Mouse (Mus musculus): ENCODE results near the gene Nmt2.

The Nmt2 gene

DNA sequence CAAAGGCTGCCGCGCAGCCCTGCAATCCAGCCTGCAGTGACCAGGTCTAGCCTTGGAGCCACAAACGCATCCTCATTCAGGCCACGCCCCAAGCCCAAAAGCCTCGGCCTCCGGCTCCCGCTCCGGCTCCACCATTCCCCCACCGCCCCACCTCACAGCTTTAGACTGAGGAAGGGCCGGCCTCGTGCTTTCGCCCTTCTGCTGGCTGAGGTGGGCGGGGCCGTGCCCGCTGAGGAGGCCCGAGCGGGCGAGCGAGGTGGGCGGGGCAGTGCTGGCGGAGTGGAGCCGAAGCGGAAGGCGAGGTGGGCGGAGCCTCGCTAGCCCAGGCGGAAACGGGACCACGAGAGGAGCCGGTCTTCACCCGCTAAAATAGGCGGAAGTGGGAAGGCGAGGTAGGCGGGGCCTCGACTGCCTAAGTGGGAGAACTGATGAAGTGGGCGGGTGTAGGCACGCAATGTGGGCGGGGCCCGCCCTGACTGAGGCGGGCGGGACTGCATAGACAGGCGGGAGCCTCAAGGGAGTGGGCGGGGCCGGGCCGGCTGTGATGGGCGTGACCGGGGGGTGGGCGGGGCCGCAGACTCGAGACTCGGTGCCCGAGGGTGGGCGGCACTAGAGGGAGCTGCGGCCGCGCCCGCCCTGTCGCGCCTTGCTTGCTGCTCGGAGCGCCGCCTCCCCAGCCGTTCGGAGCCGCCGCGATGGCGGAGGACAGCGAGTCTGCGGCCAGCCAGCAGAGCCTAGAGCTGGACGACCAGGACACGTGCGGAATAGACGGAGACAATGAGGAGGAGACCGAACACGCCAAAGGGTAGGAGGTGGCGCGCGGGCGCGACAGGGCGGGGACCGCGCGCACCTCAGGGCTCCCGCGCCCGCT lies at the start of gene Nmt2:
Gene Nmt2, plus strand, starts transcription at position 611 of the 871 bp plus-strand sequence.
- DNase-seq (ENCODE audit: extremely low read depth, insufficient read length, low spot score), result peak; percentile 99

- DNase-seq (ENCODE audit: extremely low read depth, insufficient read length, low spot score), result peak; percentile 32
Observed at GRCm38 (mm10) chr2:3239255-3239654, 44.8 kb upstream of the Nmt2 start.

- DNase-seq (ENCODE audit: extremely low read depth, insufficient read length, low spot score), result no peak
Observed at GRCm38 (mm10) chr2:3244251-3244650, 39.8 kb upstream of the Nmt2 start.

- no peak for DNase-seq (ENCODE audit: extremely low read depth, insufficient read length, low spot score)
Observed at GRCm38 (mm10) chr2:3251309-3251708, 32.7 kb upstream of the Nmt2 start.

DNA sequence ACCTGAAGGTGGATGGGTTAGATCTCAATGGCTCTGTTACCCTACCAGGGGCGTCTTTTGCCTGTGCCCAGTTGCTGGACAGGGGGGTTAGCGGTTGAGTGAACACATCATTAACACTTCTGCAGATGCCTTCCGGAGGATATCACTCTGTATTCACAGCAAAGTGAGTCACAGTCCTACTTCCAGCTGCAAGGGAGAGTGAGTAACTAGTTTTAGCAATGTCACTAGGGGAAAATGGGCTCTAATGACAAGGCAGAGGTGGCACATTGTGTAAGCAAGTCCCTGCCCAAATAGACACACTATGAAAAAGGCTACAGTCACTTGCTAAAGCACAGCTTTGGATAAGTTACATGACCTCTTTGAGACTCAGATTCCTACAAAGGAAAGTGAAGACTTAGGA lies 17.5 kb upstream of the Nmt2 start:
- DNase-seq (ENCODE audit: extremely low read depth, insufficient read length, low spot score), result no peak

GRCm38 (mm10) chr2:3267879-3268278 lies 16.1 kb upstream of the Nmt2 start:
- no peak for DNase-seq (ENCODE audit: extremely low read depth, insufficient read length, low spot score)

GRCm38 (mm10) chr2:3273349-3273748 lies 10.7 kb upstream of the Nmt2 start:
- no peak for DNase-seq (ENCODE audit: extremely low read depth, insufficient read length, low spot score)

- no peak for DNase-seq (ENCODE audit: extremely low read depth, insufficient read length, low spot score)
Observed at GRCm38 (mm10) chr2:3276106-3276505, 7.9 kb upstream of the Nmt2 start.

- DNase-seq (ENCODE audit: extremely low read depth, insufficient read length, low spot score), result no peak
Observed at GRCm38 (mm10) chr2:3277502-3277901, 6.5 kb upstream of the Nmt2 start.

DNA sequence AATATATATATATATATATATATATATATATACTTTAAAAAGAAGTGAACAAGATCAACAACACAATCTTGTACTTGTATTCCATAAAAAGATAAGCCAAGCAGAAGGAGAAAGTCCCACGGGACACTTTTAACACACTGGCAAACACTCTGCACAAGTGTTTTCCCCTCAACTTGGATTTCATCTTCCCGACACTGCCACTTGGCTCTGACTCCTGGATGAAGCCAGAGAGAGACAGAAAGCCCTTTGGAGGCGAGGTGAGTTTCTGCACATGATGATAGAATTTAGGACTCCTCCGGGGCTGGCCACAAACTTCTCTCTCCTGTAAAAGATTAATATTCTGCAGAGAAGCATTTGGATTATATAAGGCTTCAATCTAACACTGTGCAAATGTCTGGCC lies 2.7 kb upstream of the Nmt2 start:
- DNase-seq (ENCODE audit: extremely low read depth, insufficient read length, low spot score), result no peak

DNA sequence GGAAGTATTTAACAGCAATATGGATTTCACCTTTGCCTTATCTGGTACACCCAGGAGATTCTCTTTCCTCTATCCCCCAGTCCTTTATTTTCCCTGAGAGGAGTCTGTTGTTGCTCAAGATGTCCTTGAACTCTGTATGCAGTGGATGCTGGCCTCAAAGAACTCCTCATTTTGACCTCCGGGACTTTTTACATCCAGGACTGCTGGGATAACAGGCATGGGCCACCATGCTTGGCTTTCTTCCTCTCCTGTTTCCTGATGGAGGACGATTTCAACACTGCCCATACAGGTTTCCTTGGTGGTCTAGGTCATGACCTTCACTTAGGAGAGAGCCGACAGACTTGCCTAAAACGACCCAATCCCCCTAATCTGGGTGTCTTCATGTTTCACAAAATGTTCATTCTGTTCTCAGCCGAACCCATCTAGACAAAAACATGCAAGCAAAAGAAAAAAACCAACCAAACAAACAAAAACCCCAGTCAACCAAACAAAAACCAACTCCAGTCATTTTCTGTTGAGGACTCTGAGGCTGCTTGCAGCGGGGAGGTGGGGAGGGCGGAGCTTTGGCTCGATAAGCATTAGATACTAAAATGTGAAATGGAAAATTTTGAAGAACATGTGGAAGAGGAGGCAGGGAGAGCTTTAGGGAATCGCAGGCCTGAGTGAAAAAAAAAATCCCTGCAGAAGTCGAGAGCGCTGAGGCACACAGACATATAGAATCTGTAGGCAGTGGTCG lies 978 bp upstream of the Nmt2 start:
- DNase-seq (ENCODE audit: extremely low read depth, insufficient read length, low spot score), result no peak

DNA sequence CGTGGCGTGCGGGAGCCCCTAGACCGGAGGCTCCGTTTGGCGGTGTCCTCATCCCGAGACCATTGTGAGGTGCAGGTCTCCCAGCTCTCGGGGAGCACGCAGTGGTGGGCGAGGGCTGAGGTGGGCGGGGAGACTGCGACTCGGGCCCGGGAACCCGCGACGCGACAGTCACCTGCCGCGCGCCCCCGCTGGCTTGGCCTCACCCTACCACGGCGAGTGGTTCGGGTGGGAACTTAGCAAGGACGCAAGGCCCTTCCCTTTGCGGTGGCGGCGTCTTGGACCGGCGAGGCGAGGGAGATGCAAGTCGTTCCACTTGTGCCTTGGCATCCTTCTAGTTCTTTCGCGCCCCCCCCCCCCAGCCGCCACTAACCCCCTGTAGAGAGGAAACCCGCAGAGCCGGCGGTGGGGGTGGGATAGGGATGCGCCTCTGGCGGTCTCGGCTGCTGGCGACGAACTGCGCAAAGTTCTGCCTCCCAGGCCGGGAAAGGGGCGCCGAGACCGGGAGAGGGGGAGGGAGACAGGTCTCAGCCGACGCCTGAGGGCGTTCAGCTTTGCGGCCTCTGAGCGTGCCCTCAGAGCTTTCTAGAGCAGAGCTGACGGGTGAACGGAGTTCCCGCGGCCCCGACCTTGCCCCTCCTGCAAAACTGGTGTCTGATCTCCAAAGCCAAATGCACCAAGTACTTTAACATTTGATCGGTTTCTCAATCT lies 615 bp downstream of the Nmt2 start:
- peak; percentile 73 for DNase-seq (ENCODE audit: extremely low read depth, insufficient read length, low spot score)

- DNase-seq (ENCODE audit: extremely low read depth, insufficient read length, low spot score), result no peak
Observed at GRCm38 (mm10) chr2:3285181-3285530, 1.1 kb downstream of the Nmt2 start.

GRCm38 (mm10) chr2:3285709-3286108 lies 1.7 kb downstream of the Nmt2 start:
- DNase-seq (ENCODE audit: extremely low read depth, insufficient read length, low spot score), result no peak

DNA sequence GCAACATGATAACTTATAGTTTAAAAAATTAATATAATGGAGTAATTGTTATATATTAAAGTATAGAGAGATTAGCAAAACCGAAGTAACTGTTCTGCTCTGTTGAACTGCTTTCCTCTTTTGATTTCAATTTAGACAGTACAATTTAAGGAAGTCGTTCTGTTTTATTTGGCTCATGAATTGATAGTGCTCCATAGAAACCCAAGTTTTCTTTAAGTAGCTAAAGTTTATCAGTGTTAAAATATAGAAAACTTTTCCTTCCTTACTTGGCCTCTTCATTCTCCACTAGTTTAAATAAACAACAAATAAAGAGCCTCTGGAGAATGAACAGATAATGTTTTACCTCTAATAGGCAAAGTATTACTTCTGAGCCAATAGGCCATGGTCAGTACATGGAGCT lies 2.2 kb downstream of the Nmt2 start:
- DNase-seq (ENCODE audit: extremely low read depth, insufficient read length, low spot score), result no peak

DNA sequence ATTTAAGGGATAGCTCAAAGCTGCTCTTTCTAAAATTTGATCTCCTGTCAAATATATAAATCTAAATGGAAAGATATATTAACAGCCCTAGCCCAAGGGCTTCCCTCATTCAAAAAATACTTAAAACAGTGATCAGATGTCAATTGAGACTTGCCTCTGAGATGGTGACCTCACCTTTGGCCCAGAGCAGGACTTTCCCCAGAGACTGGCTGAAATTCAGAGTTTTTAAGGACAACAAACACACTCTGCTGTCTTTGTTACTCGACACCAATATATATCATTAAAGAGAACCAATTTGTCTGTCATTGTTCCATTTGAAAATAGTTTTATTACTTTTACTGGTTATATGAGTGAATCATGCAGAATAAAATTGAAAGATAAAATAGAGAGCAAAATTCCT lies 5.6 kb downstream of the Nmt2 start:
- DNase-seq (ENCODE audit: extremely low read depth, insufficient read length, low spot score), result no peak

DNA sequence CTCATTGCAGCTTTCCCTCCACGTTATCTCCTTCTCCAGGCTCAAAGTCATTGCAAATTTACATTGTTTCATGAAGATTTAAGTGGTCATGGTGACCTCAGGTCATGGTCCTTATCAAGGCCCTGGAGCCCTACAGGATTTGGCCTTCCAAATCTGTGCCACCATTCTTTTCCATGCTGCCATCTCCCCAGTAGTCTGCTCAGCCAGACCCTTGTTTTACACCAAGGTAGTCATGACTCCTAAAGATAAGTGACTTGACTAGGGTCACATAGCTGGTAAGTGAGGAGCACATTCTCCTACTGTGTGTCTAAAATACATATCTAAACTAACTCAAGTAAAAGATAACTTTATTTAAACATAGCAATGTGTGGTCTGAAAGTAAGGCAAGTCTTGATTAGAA lies 8.2 kb downstream of the Nmt2 start:
- no peak for DNase-seq (ENCODE audit: extremely low read depth, insufficient read length, low spot score)

- no peak for DNase-seq (ENCODE audit: extremely low read depth, insufficient read length, low spot score)
Observed at GRCm38 (mm10) chr2:3295826-3296225, 11.8 kb downstream of the Nmt2 start.

GRCm38 (mm10) chr2:3305426-3306025 lies 21.5 kb downstream of the Nmt2 start:
- peak; percentile 43 for DNase-seq (ENCODE audit: extremely low read depth, insufficient read length, low spot score)

GRCm38 (mm10) chr2:3323132-3323531 lies 39.1 kb downstream of the Nmt2 start:
- DNase-seq (ENCODE audit: extremely low read depth, insufficient read length, low spot score), result no peak
